ENCODE assay signal across 17 mouse cellular contexts in the genomic region with DNA sequence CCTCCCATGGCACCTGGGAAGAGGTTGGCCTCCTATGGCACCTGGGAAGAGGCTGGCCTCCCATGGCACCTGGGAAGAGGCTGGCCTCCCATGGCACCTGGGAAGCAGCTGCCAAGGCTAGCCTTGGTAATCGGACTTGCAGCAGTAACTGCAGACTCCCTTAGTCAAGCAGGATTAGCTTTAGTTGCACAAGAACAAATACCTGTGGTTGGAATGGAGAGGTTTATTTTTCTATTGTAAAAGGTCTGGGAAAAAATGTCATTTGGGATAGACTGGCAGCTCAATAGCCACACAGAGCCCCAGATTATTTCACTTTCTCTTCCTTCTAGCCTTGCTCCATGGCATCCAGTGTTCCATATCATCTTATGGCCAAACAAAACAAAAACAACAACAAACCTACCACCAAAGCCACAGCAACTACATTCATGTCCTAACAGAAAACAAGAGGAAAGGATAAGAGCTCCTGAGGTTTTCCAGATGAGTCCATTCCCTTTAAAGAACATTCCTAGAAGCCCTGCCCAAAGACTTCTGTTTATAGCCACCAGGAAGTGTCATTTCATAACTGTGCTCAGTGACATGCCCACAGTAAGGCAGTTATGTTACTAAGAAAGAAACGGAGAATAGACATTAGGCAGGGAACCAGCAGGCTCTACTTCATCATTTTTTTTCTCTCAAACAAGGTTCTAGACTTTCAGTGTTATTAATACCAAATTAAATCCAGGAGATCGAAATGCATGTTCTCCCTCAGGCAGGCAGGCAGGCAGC. TPM values are rescaled to one million over a fixed set of nuclear protein-coding genes. Genes with fewer than 3 reads are reported as not detected.
DNase-seq lines count a peak whose midpoint lies in the region; ATAC-seq and TF ChIP-seq lines count a peak whose summit lies in the region.
"Had no signal": no experiment of that assay in that cellular context is flagged by ENCODE, and none has a peak within 500 bp of the region (broad histone marks: within the 10 kb centered on the region; RNA-seq: fewer than 3 reads in every experiment).

No protein-coding gene starts in this region.

- in situ Hi-C loops in Patski (cut with MboI; ENCODE audit: low pct_unique_long_range_greater_than_20kb) = no loop called here

- no peak for DNase-seq in heart, embryonic 10.5 days (ENCODE audit: low spot score)
- no peak for DNase-seq in Patski (ENCODE audit: low read depth, low spot score)
- no peak for DNase-seq in cerebellum, postnatal 14 days
- no peak for DNase-seq in spleen, postnatal 4 days (ENCODE audit: low spot score in 2 of 2)
- DNase-seq: adrenal gland, postnatal 10 days; forebrain, postnatal 0 days; kidney, postnatal 25 days; midbrain, embryonic 14.5 days; right cerebral cortex, postnatal 25 days; thymus, adult 2 months had no signal

- no peaks in the 10 kb centered on the region for H3K27me3 ChIP-seq in heart, embryonic 13.5 days (replicated peaks)
- H3K27me3 ChIP-seq in heart, embryonic 10.5 days (ENCODE audit: insufficient read depth, poor library complexity, severe bottlenecking) = no peaks in the 10 kb centered on the region
- no peaks in the 10 kb centered on the region for H3K27me3 ChIP-seq in Patski
- H3K27me3 ChIP-seq: intestine, embryonic 15.5 days; limb, embryonic 12.5 days; liver, embryonic 15.5 days had no signal

- ATAC-seq in heart, embryonic 13.5 days (ENCODE audit: extremely low read depth, insufficient number of reproducible peaks, low FRiP score, low TSS enrichment) = no peak
- peak; percentile 54 for ATAC-seq in Patski
- peak; percentile 56 for ATAC-seq in common myeloid progenitor, adult 5-6 weeks (replicated peaks; ENCODE audit: low read depth, poor library complexity, severe bottlenecking)
- 0 out of 2 replicates have a peak, but pooled peaks have one; percentile 27 for ATAC-seq in megakaryocyte, adult 5-6 weeks (ENCODE audit: poor library complexity, severe bottlenecking)
- ATAC-seq in megakaryocyte-erythroid progenitor cell, adult 5-6 weeks (replicated peaks; ENCODE audit: low FRiP score, low TSS enrichment, poor library complexity, severe bottlenecking) = no peak
- ATAC-seq: forebrain, postnatal 0 days; intestine, embryonic 15.5 days had no signal

- no peak for TF ChIP-seq CTCF in Patski (IDR thresholded peaks at IDR 0.05)

- POLR2A ChIA-PET in Patski (lab: Charles Lee) = no interaction called here

- no peak overlapping the region for H3K9ac ChIP-seq in heart, embryonic 13.5 days
- H3K9ac ChIP-seq: forebrain, postnatal 0 days; intestine, embryonic 15.5 days; limb, embryonic 12.5 days; liver, embryonic 15.5 days had no signal

- 71% methylated on average over 3 of the region's 3 CpGs for WGBS in heart, embryonic 13.5 days
- WGBS in heart, embryonic 10.5 days = 77% methylated on average over 3 of the region's 3 CpGs

- H3K4me3 ChIP-seq in heart, embryonic 13.5 days = no peak overlapping the region
- no peak overlapping the region for H3K4me3 ChIP-seq in heart, embryonic 10.5 days
- H3K4me3 ChIP-seq: intestine, embryonic 15.5 days; limb, embryonic 12.5 days; liver, embryonic 15.5 days had no signal

- CTCF ChIA-PET in Patski (lab: Charles Lee) = interaction anchor here (0.8 kb wide), 1 partner anchor 13 kb away, joined by 3 read pairs; no protein-coding TSS in a partner anchor

- H3K36me3 ChIP-seq in heart, embryonic 13.5 days = no peaks in the 10 kb centered on the region
- H3K36me3 ChIP-seq in heart, embryonic 10.5 days = no peaks in the 10 kb centered on the region
- H3K36me3 ChIP-seq: intestine, embryonic 15.5 days; limb, embryonic 12.5 days; liver, embryonic 15.5 days had no signal

- H3K4me2 ChIP-seq in heart, embryonic 13.5 days = no peak overlapping the region
- H3K4me2 ChIP-seq: intestine, embryonic 15.5 days; limb, embryonic 12.5 days; liver, embryonic 15.5 days had no signal

- no peaks in the 10 kb centered on the region for H3K9me3 ChIP-seq in heart, embryonic 13.5 days
- no peaks in the 10 kb centered on the region for H3K9me3 ChIP-seq in heart, embryonic 10.5 days
- H3K9me3 ChIP-seq: intestine, embryonic 15.5 days; limb, embryonic 12.5 days; liver, embryonic 15.5 days had no signal

- peaks cover 13% of the 10 kb centered on the region for H3K4me1 ChIP-seq in heart, embryonic 13.5 days
- no peaks in the 10 kb centered on the region for H3K4me1 ChIP-seq in heart, embryonic 10.5 days
- H3K4me1 ChIP-seq: liver, embryonic 15.5 days had no signal

- H3K27ac ChIP-seq in heart, embryonic 13.5 days (replicated peaks) = peak overlapping the region; percentile 28; the same call in 1 of the 2 replicates
- no peak overlapping the region for H3K27ac ChIP-seq in heart, embryonic 10.5 days
- H3K27ac ChIP-seq: intestine, embryonic 15.5 days; limb, embryonic 12.5 days; liver, embryonic 15.5 days had no signal

RNA-seq across cellular contexts. Expression of gene Ncoa1, which starts 46.7 kb away (rescaled TPM):
- 4.4 and 4.9 TPM in 2 replicates for polyA plus RNA-seq in heart, embryonic 13.5 days (2015; fragmentation: Nextera tagmentation; extraction: Ambion mirVana)
- polyA plus RNA-seq in heart, embryonic 10.5 days (2016; fragmentation: Nextera tagmentation; extraction: Ambion mirVana) = 4.1 TPM in 2 replicates
- 21.9 TPM for polyA plus RNA-seq in Patski (2021)
- 15.4 and 55.1 TPM in 2 replicates for total RNA-seq in common myeloid progenitor, adult 5-6 weeks (2017)
- 71.5 and 74.4 TPM in 2 replicates for total RNA-seq in megakaryocyte, adult 5-6 weeks (2015)
- total RNA-seq in megakaryocyte, adult 5-6 weeks (2017) = 28.4 and 61.9 TPM in 2 replicates
- 11.2 and 11.9 TPM in 2 replicates for total RNA-seq in megakaryocyte-erythroid progenitor cell, adult 5-6 weeks (2014; fragmentation: Nextera tagmentation)
- total RNA-seq in megakaryocyte-erythroid progenitor cell, adult 5-6 weeks (2017) = 6.3 and 11.9 TPM in 2 replicates

Comparison
In these comparisons a context has a peak if more than half of its experiments do, and no peak if none do; other contexts are left out.
1. ATAC-seq: peak in Patski (single experiment), common myeloid progenitor, adult 5-6 weeks (single experiment) and megakaryocyte, adult 5-6 weeks (single experiment); none in heart, embryonic 13.5 days (single experiment) and megakaryocyte-erythroid progenitor cell, adult 5-6 weeks (single experiment).